Mouse (Mus musculus) MN1 (cell line): Measurements from ENCODE around the gene E2f3.
A peak's percentile ranks its signal among the peaks of the same experiment; 100 is the strongest.

Source experiments
- DNase-seq: peaks from one replicate; pipeline ENCODE4 v3.0.0-alpha.2; 2016; ENCODE audit warnings: low spot score

The E2f3 gene

GRCm38 (mm10) chr13:29985855-29986755, at the start of gene E2f3:
Gene E2f3, minus strand, starts transcription at chr13:29986063.
- DNase-seq, result peak; percentile 98

DNA sequence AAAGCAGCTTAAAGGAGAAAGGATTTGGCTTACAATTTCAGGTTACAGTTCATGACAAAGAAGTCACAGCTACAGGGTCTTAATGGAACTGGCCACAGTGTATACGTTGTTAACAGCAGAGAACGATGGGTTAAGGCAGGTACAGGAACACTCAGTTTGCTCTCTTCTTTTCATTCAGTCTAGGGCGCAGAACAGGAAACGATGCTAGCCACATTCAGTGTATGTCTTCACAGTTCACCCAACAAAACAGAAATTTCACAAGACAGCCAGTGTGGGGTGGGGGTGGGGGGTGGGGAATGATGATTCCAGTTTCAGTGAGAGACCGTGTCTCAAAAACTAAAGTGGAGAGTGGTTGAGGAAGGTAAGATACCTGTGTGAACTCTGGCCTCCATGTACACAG, 48.7 kb upstream of the E2f3 start:
- DNase-seq, result no peak

DNA sequence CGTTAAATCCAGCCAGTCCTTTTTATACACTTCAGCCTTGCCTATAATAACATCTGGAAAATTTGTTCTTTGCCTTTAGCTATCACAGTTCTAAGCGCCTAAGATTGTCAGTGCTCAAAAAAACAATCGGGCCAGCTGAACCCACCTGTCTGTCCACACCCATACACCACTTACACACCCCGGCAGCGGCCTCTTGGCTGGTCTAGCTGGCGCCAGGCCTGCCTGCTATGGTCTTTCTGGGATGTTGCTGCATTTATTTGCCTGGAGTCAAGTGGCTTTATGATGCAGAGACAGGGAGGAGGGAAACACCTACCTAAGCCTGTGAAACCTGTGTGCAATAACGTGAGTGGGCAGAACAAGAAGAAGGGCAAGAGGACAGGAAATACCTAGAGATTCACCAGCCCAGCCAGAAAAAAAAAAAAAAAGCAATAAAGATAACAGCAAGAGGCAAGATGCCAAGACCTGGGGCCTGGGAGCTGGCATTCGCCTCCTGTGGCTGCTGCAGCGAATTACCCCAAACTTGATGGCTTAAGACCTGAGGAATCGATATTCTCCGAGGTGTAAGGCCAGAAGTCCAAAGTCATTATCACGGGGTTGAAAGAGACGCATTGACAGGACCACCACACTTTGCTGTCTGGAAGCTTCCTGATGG, 45.9 kb upstream of the E2f3 start:
- DNase-seq, result peak; percentile 25

DNA sequence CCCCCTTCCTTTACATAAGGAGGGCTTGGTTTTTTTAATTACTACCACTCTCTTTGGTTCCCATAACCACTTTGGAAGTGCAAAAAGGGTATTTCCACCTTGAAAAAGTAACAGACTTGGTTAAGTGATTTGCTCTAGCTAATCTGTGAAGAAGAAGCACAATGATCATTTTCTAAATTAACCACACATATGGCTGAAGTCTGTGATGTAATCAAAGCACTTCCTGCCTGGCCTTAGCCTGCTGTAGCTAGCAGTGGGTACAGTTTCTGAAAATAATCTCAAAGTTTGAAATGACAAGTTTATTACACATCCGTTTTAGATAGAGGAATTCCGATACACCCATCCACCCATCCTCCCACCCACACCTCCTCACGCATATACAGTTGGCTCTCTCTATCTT, 42.0 kb upstream of the E2f3 start:
- DNase-seq, result no peak

- DNase-seq, result no peak
Measured at GRCm38 (mm10) chr13:30022487-30022886, 36.6 kb upstream of the E2f3 start.

DNA sequence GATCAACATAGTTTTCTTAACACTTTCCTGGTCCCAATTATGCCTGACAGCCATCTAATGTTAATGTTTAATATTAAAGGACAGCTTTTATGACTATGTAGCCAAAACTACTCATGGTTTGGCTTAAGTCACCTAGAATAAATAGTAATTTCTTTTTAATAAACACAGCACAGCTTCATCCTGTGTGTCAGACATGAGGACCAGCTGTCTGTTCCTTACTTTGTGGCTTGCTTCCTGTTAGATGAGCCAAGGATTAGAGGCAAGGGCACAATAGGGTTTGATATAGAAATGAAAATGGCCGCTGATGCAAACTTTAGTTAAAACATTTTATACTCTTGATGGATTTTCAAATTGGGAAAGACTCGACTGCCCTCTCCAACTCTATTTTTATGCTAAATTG, 32.7 kb upstream of the E2f3 start:
- no peak for DNase-seq

GRCm38 (mm10) chr13:30017611-30018010, 31.7 kb upstream of the E2f3 start:
- no peak for DNase-seq

- DNase-seq, result no peak
Measured at GRCm38 (mm10) chr13:30014576-30014975, 28.7 kb upstream of the E2f3 start.

DNA sequence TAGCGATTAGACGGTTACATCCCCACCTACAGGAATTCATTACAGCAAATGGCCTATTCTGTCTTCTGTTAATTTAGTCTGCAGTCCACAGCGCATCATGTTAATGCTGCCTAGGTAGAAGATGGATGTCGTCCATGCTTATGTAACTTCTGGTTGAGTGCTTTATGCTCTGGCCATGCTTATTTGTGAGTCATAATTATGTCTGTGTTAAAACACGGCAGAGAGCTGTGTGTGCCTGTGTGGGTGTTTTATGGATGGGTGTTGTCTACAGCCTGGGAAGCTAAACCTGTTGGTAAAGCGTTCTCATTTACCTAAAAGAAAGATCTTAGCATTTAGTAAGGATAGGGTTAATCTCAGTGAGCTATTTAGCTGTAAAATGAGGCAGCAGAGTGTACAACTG, 26.4 kb upstream of the E2f3 start:
- DNase-seq, result no peak

DNA sequence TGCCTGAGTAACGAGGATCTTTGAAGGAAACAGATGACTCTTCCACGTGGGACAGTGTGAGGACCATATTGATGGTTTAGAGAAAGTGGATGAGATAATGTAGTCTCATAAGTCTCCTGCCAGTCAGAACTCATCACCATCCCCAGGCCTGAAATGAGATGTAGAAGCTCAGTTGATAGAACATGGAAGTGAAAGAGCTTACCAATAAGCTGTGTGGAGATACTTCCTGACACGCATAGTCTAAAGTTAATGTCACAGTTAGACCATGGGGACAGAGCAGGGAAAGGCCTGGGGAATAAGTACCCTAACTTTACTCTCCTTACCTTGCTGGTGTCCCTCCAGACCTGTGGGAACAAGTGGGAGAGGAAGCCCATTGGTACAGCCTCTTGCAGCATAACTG, 22.9 kb upstream of the E2f3 start:
- DNase-seq, result no peak

GRCm38 (mm10) chr13:30005422-30005821, 19.6 kb upstream of the E2f3 start:
- no peak for DNase-seq

DNA sequence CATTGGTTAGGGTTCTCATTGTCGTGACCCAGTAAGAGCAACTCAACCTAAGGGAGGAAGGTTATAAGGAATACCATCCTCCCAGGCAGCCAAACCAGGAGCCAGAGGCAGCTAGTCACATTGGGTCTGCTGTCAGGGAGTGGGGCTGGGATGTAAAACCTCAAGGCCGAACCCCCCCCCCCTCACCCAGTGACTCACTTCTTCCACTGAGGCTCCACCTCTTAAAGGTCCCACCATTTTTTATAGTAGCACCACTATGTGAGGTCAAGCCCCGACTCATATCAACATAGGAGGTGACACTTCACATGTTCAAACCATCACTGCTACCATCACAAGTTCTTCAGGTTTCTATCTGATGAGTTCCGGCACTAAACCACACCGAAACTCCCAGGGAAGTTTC, 19.0 kb upstream of the E2f3 start:
- DNase-seq, result no peak

DNA sequence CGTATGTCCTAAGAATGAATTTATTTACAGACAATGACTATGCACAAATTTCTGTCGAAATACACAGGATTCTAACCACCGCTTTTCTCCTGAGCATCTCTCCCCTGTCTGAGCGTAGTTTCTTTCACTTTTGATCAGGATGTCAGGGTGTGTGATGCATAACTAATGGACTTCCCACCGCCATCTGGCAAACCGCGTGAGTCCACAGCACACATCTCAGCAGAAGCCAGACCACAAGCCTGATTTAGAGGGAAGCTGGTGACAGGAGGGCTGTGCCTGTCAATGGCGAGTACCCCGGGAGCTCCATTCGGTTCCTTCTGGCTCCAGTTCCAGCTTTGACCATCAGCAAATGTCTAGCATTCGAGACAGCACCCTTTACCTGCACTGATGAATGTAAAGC, 17.3 kb upstream of the E2f3 start:
- no peak for DNase-seq

DNA sequence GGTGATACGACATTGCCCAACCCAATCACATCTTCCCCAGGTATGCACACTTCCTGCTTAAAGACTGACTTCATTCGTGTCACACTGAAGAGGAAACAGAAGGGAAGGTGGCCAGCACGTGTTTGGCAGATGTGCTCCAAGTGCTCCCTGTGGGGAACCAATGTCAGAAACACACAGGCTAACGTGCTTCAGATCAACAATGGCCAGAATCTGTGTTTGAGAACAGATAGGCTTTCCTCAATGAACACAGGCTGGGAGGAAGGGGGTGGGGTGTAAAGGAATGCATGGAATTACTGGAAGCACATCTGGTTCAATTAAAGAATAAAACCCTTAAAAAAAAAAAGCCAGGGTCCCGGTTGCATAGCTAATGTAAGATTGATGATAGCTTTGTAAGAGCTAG, 15.2 kb upstream of the E2f3 start:
- DNase-seq, result no peak

DNA sequence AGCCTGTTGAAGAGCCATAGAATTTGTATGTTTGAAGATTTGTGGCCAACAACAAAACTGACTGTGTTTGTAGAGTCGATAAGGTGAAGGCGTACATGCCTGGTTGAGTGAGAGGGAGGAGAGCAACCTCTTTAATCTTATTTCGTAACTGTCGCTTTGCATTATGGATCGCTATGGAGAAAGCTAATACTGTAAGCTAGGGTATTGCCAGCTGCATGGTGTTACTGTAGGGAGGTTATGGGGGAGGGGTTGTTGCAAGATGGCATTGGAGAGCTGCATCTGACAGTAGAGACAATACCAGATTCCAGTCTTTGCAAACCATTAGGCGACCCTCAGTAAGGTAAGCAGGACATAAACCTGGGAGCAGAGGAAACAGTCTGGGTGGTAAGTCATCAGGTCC, 2.1 kb upstream of the E2f3 start:
- DNase-seq, result no peak

DNA sequence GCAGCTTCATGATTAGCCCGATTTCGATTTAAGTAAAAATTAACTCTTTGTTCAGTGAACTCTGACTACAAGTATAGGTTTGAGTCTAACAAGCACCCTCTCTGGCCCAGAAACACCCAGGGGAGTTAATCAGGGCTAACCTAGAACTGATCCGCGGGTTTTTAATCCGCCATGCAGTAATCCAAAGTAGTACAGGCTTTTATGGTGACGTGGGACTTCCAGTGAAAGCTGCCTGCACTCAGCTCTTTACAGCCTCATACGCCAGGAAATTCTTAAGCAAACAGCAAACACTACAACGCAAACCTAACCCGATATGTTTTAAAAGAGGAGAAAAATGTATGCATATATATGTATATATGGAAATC, 875 bp upstream of the E2f3 start:
- no peak for DNase-seq

DNA sequence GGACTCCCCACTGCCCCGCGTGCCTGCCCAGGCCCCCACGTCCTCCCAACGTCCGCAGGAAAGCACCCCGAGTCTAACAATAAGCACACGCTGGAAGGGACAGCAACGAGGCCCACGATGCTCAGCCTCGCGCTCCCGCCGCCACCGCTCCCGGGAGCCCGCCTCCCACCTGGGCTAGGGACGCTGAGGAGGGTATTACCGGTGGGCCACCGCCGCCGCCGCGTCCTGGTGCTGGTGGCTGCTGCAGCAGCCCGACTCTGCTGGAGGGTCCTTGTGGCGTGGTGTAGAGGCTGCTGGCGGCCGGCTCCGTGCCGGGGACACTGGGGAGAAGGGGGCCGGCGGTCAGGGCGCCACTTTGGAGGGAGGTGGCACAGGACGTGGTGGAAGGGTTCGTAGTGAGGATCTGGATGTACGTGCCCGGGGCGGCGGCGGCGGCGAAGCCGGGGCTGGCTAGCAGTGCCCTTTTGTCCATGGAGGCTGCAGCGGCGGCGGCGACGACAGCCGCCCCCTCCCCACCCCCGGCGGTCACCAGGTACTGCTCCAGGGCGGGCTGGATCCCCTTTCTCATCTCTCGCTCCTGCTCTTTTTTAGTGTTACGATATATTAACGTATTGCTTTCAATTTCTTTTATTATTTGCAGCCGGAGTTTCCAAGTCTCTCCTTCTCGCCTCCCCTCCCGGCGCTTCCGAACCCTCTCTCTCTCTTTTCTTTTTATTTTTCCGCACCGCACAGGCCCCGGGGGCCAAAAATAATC, 585 bp downstream of the E2f3 start:
- DNase-seq, result peak; percentile 27

DNA sequence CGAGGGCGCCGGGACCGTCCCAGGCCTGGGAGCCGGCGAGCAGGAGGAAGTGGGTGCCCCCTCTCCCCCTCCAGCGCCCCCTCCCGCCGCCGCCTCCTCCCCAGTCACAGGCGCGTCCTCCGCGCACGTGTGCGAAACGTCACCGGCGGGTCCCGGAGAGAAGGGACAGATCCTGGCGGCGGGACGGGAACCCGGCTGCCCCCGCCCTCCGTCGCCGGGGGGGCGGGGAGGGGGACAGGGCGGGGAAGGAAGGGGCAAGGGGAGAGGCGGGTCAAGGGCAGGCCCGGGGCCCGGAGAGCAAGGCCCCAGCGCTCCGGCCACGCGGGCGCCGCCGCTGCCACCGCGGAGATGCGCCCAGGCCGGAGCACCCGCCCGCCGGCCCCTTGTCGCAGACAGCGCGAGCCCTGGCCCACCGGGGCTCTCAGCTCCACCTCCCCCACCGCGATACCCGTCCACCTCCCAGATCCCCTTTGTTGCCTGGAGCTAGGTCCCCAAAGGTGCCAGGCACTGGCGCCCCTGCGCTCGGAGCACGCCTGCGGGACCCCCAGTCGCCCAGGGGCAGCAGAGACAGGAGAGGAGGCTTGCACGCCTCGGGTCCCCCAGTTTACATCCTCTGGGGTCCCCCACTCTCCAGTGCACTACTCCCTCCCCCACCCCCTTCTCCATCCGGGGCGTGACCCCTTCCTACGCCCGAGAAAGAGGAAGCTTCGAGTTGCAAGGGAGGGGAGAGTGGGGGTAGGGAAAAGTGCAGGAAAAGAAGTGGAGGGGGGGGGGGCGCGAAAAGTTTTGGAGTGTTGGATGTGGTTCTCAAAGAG, 1.4 kb downstream of the E2f3 start:
- peak; percentile 78 for DNase-seq

- DNase-seq, result peak; percentile 24
Measured at GRCm38 (mm10) chr13:29983523-29984191, 2.2 kb downstream of the E2f3 start.

DNA sequence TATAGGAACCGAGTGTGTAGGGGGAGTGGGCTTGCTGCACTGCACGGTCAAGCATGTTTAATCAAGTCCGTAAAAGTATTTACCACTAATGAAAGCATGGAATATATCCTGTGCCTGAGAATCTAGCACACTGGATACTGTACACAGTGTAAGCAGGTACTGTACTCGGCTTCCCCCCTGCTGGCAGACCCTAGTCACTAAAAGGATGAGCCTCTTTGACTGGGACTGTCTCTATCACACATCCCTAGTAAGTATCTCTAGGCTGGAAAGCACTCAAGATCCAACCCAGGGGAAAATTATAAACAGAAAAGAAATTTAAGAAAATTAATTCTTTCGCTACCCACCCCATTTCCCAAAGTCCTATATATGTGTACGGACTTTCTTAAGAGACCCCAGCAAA, 2.8 kb downstream of the E2f3 start:
- peak; percentile 69 for DNase-seq

DNA sequence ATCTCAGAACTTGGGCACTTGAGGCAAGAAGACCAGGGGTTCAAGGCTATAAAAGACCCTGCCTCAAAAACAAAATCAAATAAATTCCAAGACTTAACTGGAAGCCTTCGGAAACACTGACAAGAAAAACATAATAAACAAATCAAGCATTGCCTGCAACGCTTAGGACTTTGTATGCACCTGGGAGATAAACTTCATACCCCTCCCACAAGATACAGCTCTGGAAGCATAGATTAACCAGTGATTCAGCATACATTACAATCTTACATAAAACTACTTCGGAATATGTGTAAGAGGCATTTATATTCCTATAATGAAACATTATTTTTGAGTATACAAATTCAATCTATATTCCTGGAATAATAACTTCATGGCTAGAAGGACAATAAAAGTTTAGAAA, 3.5 kb downstream of the E2f3 start:
- no peak for DNase-seq
